Mouse (Mus musculus) spleen, adult 2 months (tissue): ENCODE measurements around the gene Actl10.

ENCODE experiments used
- CTCF ChIP-seq: fragments of 200-500 bp; IDR thresholded peaks from 2 replicates; pipeline ENCODE4 v1.5.1; 2011; ENCODE audit warnings: mild to moderate bottlenecking, inconsistent platforms; ENCODE audit not compliant: insufficient read depth, insufficient read length, insufficient replicate concordance; ENCODE audit errors: extremely low read depth
- POLR2A ChIP-seq: fragments of 200-500 bp; IDR thresholded peaks from 2 replicates; pipeline ENCODE4 v1.6.1; 2011; ENCODE audit warnings: low read depth, low read length, inconsistent platforms

- no peak for TF ChIP-seq CTCF
- no peak for TF ChIP-seq POLR2A
Observed at GRCm38 (mm10) chr2:154589051-154589450, 37.5 kb downstream of the Actl10 start.
